Mouse (Mus musculus) olfactory bulb, adult 2 months (tissue): ENCODE results near the gene Cstf3.

ENCODE experiments used
- CTCF ChIP-seq: fragments of 200-500 bp; IDR thresholded peaks from 2 replicates; pipeline ENCODE4 v1.5.1; 2012; ENCODE audit warnings: low read depth, mild to moderate bottlenecking, low read length, moderate library complexity; ENCODE audit not compliant: insufficient read depth
- POLR2A ChIP-seq: fragments of 200-500 bp; IDR thresholded peaks from 2 replicates; pipeline ENCODE4 v1.6.1; 2012; ENCODE audit warnings: mild to moderate bottlenecking, low read depth, low read length, moderate library complexity; ENCODE audit not compliant: insufficient read depth

GRCm38 (mm10) chr2:104615985-104616711, 25.8 kb downstream of the Cstf3 start:
- TF ChIP-seq CTCF = no peak
- no peak for TF ChIP-seq POLR2A
